Mouse (Mus musculus) lung, postnatal 36 days (tissue): ENCODE measurements at regions not wholly inside any gene's neighbourhood (a gene's known extent, or its start where the extent isn't known, plus 50 kb on each side); places are given as distances from the start of the nearest gene placed in this dataset.

Source experiments
- DNase-seq: peaks from one replicate; pipeline ENCODE4 v3.0.0; 2022; ENCODE audit warnings: mixed read lengths

GRCm38 (mm10) chr9:34143131-34143795, 342.4 kb upstream of the Kirrel3 start:
- no peak for DNase-seq

DNA sequence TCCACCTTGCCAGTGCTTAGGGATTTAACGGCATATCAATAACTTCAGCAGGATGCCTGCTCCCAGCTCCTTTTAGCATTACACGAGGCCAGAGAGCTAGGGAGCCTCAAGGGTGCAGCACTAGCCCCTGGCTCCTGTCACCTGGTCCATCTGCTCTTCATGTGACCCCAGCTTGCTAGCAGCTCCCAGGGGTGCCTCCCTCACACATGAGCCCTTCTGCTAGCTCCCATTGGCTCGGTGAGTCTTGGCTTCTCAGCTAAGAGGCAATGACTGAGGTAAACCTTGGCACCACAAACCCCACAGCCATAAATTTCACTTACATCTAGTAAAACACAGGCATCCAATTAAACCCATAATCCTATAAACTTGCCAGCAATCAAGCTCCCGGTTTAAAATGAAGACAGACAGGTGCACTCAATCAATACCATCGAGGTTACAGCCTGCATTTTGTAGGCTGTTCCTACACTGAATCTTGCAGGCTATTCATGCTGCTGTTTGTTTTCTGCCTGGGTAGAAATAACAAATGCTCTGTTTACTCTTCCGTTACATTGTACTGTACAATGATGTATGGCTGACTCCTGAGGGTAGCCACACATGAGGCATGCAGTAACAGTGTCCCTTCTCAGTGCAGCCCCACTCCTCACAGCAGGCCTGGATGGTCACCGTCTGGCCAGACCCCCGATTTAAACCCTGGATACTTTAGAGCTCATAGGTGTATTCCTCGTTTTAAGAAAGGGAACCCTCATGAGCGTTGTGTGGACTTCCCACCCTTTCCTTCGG, 330.3 kb upstream of the Kirrel3 start:
- no peak for DNase-seq

GRCm38 (mm10) chr9:34156581-34156980, 329.1 kb upstream of the Kirrel3 start:
- no peak for DNase-seq

- DNase-seq, result no peak
Measured at GRCm38 (mm10) chr9:34161119-34161518, 324.6 kb upstream of the Kirrel3 start.

GRCm38 (mm10) chr9:34186314-34186713, 299.4 kb upstream of the Kirrel3 start:
- DNase-seq, result no peak

- DNase-seq, result no peak
Measured at GRCm38 (mm10) chr9:34192542-34192941, 293.2 kb upstream of the Kirrel3 start.

DNA sequence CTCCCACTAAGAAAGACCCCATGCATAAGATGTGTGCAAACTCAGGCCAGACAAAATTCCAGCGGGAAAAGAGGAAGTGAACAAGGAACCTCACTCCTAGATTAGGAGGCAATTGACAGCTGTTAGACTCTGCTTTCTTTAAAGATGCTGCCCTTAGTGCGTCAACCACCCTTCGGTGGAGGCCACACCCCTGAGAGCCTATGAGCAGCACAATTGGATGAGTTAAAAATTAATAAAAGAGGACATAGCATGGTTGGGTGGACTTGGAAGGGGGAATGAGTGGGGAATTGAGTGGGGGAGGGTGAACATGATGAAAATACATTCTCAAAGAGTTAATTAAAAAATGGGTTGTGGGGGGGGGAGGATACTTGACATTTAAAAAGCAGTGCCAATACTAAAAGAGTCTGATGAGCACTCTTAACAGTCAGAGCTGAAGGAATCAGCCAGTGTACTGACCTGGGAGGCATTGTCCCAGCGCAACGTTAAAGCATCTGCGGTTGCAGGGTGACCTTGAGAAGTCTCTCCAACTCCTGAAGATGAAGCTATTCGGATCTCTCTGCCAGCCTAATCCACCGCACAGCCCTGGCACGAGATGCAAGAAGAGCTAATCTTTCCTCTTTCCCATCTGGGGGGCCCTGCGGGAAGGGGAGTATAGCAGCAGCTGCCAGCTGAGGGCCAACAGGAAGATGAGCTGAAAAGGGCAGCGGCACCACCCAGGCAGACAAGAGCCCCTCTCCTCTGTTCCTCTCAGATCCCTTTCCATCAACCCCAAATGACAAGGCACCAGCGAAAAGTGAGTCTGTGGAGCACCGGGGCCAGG, 283.4 kb upstream of the Kirrel3 start:
- DNase-seq, result no peak

GRCm38 (mm10) chr9:34202942-34203551, 282.6 kb upstream of the Kirrel3 start:
- DNase-seq, result no peak

DNA sequence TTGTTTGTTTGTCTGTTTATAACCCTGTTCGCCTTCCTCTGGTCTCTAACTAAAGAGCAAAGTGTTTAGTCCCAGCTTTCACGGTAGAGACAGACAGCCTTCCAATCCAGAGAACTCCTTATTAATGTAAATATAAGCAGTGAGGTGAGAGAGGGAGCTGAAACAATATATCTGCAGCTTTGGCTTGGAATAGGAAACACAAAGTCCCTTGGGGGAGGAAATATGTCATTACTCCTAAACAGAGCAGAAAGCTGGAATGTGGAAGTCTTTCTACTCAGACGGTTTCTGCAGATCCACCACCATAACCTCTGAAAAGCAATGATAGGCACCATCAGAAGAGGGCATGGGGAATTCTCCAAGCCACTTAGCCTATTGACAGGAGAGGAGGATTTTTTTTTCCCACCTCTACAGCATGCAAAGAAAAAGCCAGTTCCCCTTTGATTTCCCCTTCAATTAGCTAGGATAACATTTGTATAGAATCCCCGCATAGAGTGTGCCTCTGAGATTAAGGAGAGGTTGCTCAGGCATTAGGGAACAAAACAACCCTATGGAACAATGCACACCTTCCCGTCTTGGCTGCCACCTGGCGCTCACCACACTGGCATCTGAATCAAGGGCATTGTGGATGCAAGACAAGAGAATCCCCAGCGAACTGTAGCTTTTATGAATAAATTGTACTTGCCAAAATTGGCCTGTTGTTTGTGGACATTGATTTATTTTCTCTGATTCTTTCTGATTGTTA, 281.9 kb upstream of the Kirrel3 start:
- no peak for DNase-seq

DNA sequence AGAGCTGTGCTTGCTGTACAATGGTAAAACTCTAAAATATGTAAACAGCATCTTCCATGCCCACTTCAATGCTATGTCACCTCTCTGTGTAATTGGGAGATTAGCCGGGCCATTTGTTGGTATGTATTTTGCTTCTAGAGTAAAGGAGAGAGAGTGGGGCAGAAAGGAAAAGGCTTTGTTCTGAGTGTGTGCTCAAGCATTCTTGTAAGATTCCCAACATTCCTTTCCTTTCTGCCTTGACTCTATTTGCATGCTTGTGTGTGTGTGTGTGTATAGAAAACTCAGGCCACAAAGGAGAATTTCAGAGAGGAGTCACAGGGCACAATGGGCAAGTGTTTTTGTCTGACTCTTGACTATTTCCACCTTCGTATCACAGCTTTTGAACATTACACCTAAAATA, 281.2 kb upstream of the Kirrel3 start:
- peak; percentile 22 for DNase-seq

DNA sequence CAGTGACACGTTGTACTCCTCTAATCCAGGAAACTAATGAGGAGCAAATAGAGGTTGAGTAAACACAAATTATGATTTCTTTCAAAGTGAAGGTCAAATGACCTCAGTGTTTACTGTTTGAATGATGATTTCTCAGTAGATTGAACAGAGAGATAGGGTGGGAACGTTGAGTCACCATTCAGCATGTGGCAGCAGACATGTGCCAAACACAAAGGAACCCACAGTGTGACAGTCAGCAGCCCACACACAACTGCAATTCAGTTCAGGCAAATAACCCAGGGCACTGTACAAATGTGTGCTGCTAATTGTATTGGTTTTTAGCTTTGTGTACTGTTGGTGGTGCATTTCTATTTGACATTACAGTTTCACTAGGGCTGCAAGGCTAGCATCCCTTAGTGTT, 254.1 kb upstream of the Kirrel3 start:
- no peak for DNase-seq

DNA sequence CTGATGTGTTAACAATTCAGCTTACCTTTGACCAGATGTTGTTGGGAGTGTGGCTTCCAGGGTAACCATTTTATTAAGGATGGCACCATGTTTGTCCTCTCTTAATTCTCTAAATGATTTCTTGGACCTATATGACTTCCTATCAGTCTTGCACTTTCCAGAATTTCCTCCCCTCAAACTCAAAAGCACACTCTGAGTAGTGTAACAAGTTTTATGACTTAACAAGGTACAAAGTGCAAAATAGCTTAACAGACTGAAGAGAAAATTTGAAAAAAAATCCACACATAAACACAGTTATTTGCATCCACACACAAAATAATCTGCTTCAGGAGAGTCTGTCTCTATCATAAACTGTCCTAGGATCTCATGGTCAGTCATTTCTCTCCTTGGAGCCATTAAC, 251.0 kb upstream of the Kirrel3 start:
- DNase-seq, result no peak

- DNase-seq, result no peak
Measured at GRCm38 (mm10) chr9:34239531-34239930, 246.2 kb upstream of the Kirrel3 start.

- no peak for DNase-seq
Measured at GRCm38 (mm10) chr9:34243674-34244073, 242.0 kb upstream of the Kirrel3 start.

- DNase-seq, result no peak
Measured at GRCm38 (mm10) chr9:34244576-34244975, 241.1 kb upstream of the Kirrel3 start.

GRCm38 (mm10) chr9:34252796-34253195, 232.9 kb upstream of the Kirrel3 start:
- DNase-seq, result no peak

- DNase-seq, result no peak
Measured at GRCm38 (mm10) chr9:34258492-34258891, 227.2 kb upstream of the Kirrel3 start.

- no peak for DNase-seq
Measured at GRCm38 (mm10) chr9:34278068-34278467, 207.6 kb upstream of the Kirrel3 start.

GRCm38 (mm10) chr9:34279386-34279785, 206.3 kb upstream of the Kirrel3 start:
- no peak for DNase-seq

- DNase-seq, result peak; percentile 38
Measured at GRCm38 (mm10) chr9:34279906-34280305, 205.8 kb upstream of the Kirrel3 start.

GRCm38 (mm10) chr9:34280311-34281208, 205.1 kb upstream of the Kirrel3 start:
- DNase-seq, result no peak
